Mouse (Mus musculus) left cerebral cortex, postnatal 4 days (tissue): Measurements from ENCODE around the gene Selenok. TPM values are rescaled to one million over a fixed set of nuclear protein-coding genes. Genes with fewer than 3 reads are reported as not detected.

Experiments used
- microRNA-seq: library from miRNA; unstranded; fragments of <30 nt; microRNA quantifications from one replicate; pipeline ENCODE4 v1.2.0, GENCODE M21; 2022
- total RNA-seq, 2 experiments: library from RNA; stranded (reverse); gene quantifications; 2 replicates each; pipeline ENCODE4 v1.2.3; 2021

Gene Selenok
- total RNA-seq, 2 experiments from 2014 or later: 105 to 123 TPM

Small RNA genes lying within 50 kb of the gene (microRNA-seq; reads per million reads assigned to microRNA genes)
- 0.90 reads per million for gene Mir6947

Other genes starting within 250 kb of the Selenok start
- 10 to 100 TPM; 59.3 to 61.7 TPM for gene Cacna2d3, start 246.4 kb upstream of the Selenok start, total RNA-seq
- 10 to 100 TPM; 65.9 to 70.9 TPM for gene Actr8, start 10.0 kb downstream of the Selenok start, total RNA-seq
- gene Il17rb, start 40.6 kb downstream of the Selenok start, total RNA-seq: 1 to 10 TPM; 1.2 to 2.4 TPM
- 1 to 10 TPM in 1 of 2 experiments, under 1 TPM in 1; 0.94 to 1.2 TPM for gene Chdh, start 40.7 kb downstream of the Selenok start, total RNA-seq